In genomic region chr4:152663482-152663881, GRCm38 (mm10) we compare ENCODE assay signal across 8 mouse cellular contexts.
DNase-seq lines count a peak whose midpoint lies in the region; ATAC-seq and TF ChIP-seq lines count a peak whose summit lies in the region.
"Had no signal": no experiment of that assay in that cellular context is flagged by ENCODE, and none has a peak within 500 bp of the region (broad histone marks: within the 10 kb centered on the region; RNA-seq: fewer than 3 reads in every experiment).

No protein-coding gene starts in this region.

- no peak for DNase-seq in hindbrain, postnatal 0 days (ENCODE audit: low spot score)
- DNase-seq in hindbrain, embryonic 14.5 days (ENCODE audit: low spot score): no peak
- peak; percentile 31 for DNase-seq in 3T3-L1 (ENCODE audit: low read depth, low spot score)
- DNase-seq in induced T-regulatory cell, adult 2 months (ENCODE audit: low read depth): peak; percentile 6
- DNase-seq in urinary bladder, postnatal 14 days (ENCODE audit: low spot score): no peak
- no peak for DNase-seq in urinary bladder, postnatal 10 days (ENCODE audit: low spot score)

- no peaks in the 10 kb centered on the region for H3K9me3 ChIP-seq in hindbrain, postnatal 0 days (ENCODE audit: low read length)
- 0 out of 2 replicates have a peak, but pooled peaks cover 3% of the 10 kb centered on the region for H3K9me3 ChIP-seq in hindbrain, embryonic 14.5 days (ENCODE audit: control insufficient read depth, low read length)
- no peaks in the 10 kb centered on the region for H3K9me3 ChIP-seq in ES-Bruce4 (replicated peaks; ENCODE audit: control insufficient read depth, insufficient read depth, low read length, poor library complexity, severe bottlenecking)
- H3K9me3 ChIP-seq: embryonic facial prominence, embryonic 13.5 days had no signal

- TF ChIP-seq EP300 in ES-Bruce4 (IDR thresholded peaks at IDR 0.05; ENCODE audit: insufficient read depth, low read depth, low read length): no peak

- no peak overlapping the region for H3K9ac ChIP-seq in hindbrain, postnatal 0 days (replicated peaks; ENCODE audit: low read length)
- H3K9ac ChIP-seq in hindbrain, embryonic 14.5 days: no peak overlapping the region
- no peak overlapping the region for H3K9ac ChIP-seq in ES-Bruce4 (ENCODE audit: low read depth, poor library complexity, severe bottlenecking)
- H3K9ac ChIP-seq: embryonic facial prominence, embryonic 13.5 days had no signal

- no peak for ATAC-seq in hindbrain, postnatal 0 days
- no peak for ATAC-seq in hindbrain, embryonic 14.5 days (ENCODE audit: low FRiP score)

- TF ChIP-seq CTCF in hindbrain, postnatal 0 days (IDR thresholded peaks at IDR 0.05; ENCODE audit: low read depth): peak; percentile 72
- TF ChIP-seq CTCF in ES-Bruce4 (IDR thresholded peaks at IDR 0.05; ENCODE audit: low read depth, low read length): peak; percentile 74

- H3K36me3 ChIP-seq in hindbrain, postnatal 0 days (ENCODE audit: insufficient read depth, low read length): no peaks in the 10 kb centered on the region
- no peaks in the 10 kb centered on the region for H3K36me3 ChIP-seq in hindbrain, embryonic 14.5 days (replicated peaks; ENCODE audit: control insufficient read depth, insufficient read depth)
- H3K36me3 ChIP-seq in ES-Bruce4 (ENCODE audit: control insufficient read depth, insufficient read depth, low read length, poor library complexity, severe bottlenecking): no peaks in the 10 kb centered on the region
- H3K36me3 ChIP-seq: embryonic facial prominence, embryonic 13.5 days had no signal

- H3K4me3 ChIP-seq in hindbrain, postnatal 0 days (ENCODE audit: low read length): no peak overlapping the region
- H3K4me3 ChIP-seq in hindbrain, embryonic 14.5 days (replicated peaks; ENCODE audit: low read length): no peak overlapping the region
- no peak overlapping the region for H3K4me3 ChIP-seq in ES-Bruce4 (ENCODE audit: low read depth, low read length)
- H3K4me3 ChIP-seq: embryonic facial prominence, embryonic 13.5 days had no signal

- TF ChIP-seq POLR2A in ES-Bruce4 (IDR thresholded peaks at IDR 0.05; ENCODE audit: insufficient read depth, low read length): no peak

- H3K4me2 ChIP-seq in hindbrain, postnatal 0 days (ENCODE audit: low read depth, low read length): no peak overlapping the region
- H3K4me2 ChIP-seq in hindbrain, embryonic 14.5 days (replicated peaks): no peak overlapping the region
- H3K4me2 ChIP-seq: embryonic facial prominence, embryonic 13.5 days had no signal

- no peaks in the 10 kb centered on the region for H3K27me3 ChIP-seq in hindbrain, postnatal 0 days (ENCODE audit: insufficient read depth, low read length)
- no peaks in the 10 kb centered on the region for H3K27me3 ChIP-seq in hindbrain, embryonic 14.5 days (ENCODE audit: control insufficient read depth, insufficient read depth, low read length)
- H3K27me3 ChIP-seq in ES-Bruce4 (ENCODE audit: control insufficient read depth, insufficient read depth, low read length, poor library complexity, severe bottlenecking): no peaks in the 10 kb centered on the region
- H3K27me3 ChIP-seq: embryonic facial prominence, embryonic 13.5 days had no signal

- WGBS in hindbrain, postnatal 0 days: 42% methylated on average over 8 of the region's 8 CpGs
- 36% methylated on average over 8 of the region's 8 CpGs for WGBS in hindbrain, embryonic 14.5 days

- H3K4me1 ChIP-seq in hindbrain, postnatal 0 days (ENCODE audit: insufficient read depth, low read length): no peaks in the 10 kb centered on the region
- no peaks in the 10 kb centered on the region for H3K4me1 ChIP-seq in hindbrain, embryonic 14.5 days (replicated peaks; ENCODE audit: control insufficient read depth, insufficient read depth, low read length)
- no peaks in the 10 kb centered on the region for H3K4me1 ChIP-seq in ES-Bruce4 (ENCODE audit: control insufficient read depth, insufficient read depth, low read length)
- H3K4me1 ChIP-seq: embryonic facial prominence, embryonic 13.5 days had no signal

- H3K27ac ChIP-seq in hindbrain, postnatal 0 days: no peak overlapping the region
- no peak overlapping the region for H3K27ac ChIP-seq in hindbrain, embryonic 14.5 days
- no peak overlapping the region for H3K27ac ChIP-seq in ES-Bruce4 (ENCODE audit: insufficient read depth, low read length)
- H3K27ac ChIP-seq: embryonic facial prominence, embryonic 13.5 days had no signal

Comparison
In these comparisons a context has a peak if more than half of its experiments do, and no peak if none do; other contexts are left out.
1. DNase-seq: peak in 3T3-L1 (single experiment) and induced T-regulatory cell, adult 2 months (single experiment); none in hindbrain, postnatal 0 days (single experiment), hindbrain, embryonic 14.5 days (single experiment), urinary bladder, postnatal 14 days (single experiment) and urinary bladder, postnatal 10 days (single experiment).